ENCODE assay signal across 26 mouse cellular contexts in genomic region chr5:65856591-65857411, GRCm38 (mm10). TPM values are rescaled to one million over a fixed set of nuclear protein-coding genes. Genes with fewer than 3 reads are reported as not detected.
DNase-seq lines count a peak whose midpoint lies in the region; ATAC-seq and TF ChIP-seq lines count a peak whose summit lies in the region.
"Had no signal": no experiment of that assay in that cellular context is flagged by ENCODE, and none has a peak within 500 bp of the region (broad histone marks: within the 10 kb centered on the region; RNA-seq: fewer than 3 reads in every experiment).

No protein-coding gene starts in this region.

- ATAC-seq in granulocyte monocyte progenitor cell, adult 5-6 weeks (replicated peaks; ENCODE audit: poor library complexity, severe bottlenecking), result peak; percentile 22; the same call in 1 of the 2 replicates
- ATAC-seq: hindbrain, embryonic 16.5 days; midbrain, embryonic 13.5 days; Patski had no signal

- H3K27ac ChIP-seq in thymus, adult 2 months (ENCODE audit: control insufficient read depth, insufficient read depth, low read length), result peak overlapping the region; percentile 94
- H3K27ac ChIP-seq: embryonic facial prominence, embryonic 12.5 days; hindbrain, embryonic 10.5 days; left cerebral cortex, adult 2 months; limb, embryonic 15.5 days; liver, embryonic 14.5 days; midbrain, embryonic 13.5 days had no signal

- TF ChIP-seq POLR2A in thymus, adult 2 months (IDR thresholded peaks at IDR 0.05; ENCODE audit: control insufficient read depth, extremely low read depth, insufficient read depth, low read length, poor library complexity), result no peak

- no peaks in the 10 kb centered on the region for H3K27me3 ChIP-seq in thymus, adult 2 months (ENCODE audit: control insufficient read depth, insufficient read depth, low read length)
- H3K27me3 ChIP-seq: embryonic facial prominence, embryonic 12.5 days; kidney, embryonic 15.5 days; limb, embryonic 15.5 days; midbrain, embryonic 13.5 days; Patski had no signal

- peak; percentile 46 for DNase-seq in thymus, adult 2 months
- no peak for DNase-seq in thymus, adult 18-20 months
- peak; percentile 60 for DNase-seq in thymus, postnatal 14 days
- no peak for DNase-seq in layer of hippocampus, postnatal 14 days (ENCODE audit: low spot score in 2 of 2)
- DNase-seq in ovary, postnatal 36 days (ENCODE audit: low spot score), result no peak
- no peak for DNase-seq in right cerebral cortex, adult 18-20 months
- DNase-seq: cerebellum, adult 11 months; cerebellum, postnatal 14 days; gastrocnemius, postnatal 36 days; heart, postnatal 10 days; kidney, adult 11 months; kidney, postnatal 36 days; layer of hippocampus, adult 9-11 months; lung, embryonic 14.5 days; retina, postnatal 1 day had no signal

- 42% methylated on average over 17 of the region's 17 CpGs for WGBS in thymus, adult 2 months

- H3K4me3 ChIP-seq in thymus, adult 2 months (ENCODE audit: control insufficient read depth, insufficient read depth, low read length), result peak overlapping the region; percentile 48
- H3K4me3 ChIP-seq: embryonic facial prominence, embryonic 12.5 days; hindbrain, embryonic 10.5 days; kidney, embryonic 15.5 days; left cerebral cortex, adult 2 months; limb, embryonic 15.5 days; midbrain, embryonic 13.5 days had no signal

- peaks cover 34% of the 10 kb centered on the region for H3K4me1 ChIP-seq in thymus, adult 2 months (replicated peaks; ENCODE audit: control insufficient read depth, insufficient read depth, low read length)
- H3K4me1 ChIP-seq: midbrain, embryonic 13.5 days had no signal

- TF ChIP-seq CTCF in thymus, adult 2 months (IDR thresholded peaks at IDR 0.05; ENCODE audit: borderline replicate concordance, control insufficient read depth, extremely low read depth, insufficient read depth, low read length, poor library complexity), result no peak

- no peaks in the 10 kb centered on the region for H3K36me3 ChIP-seq in thymus, adult 2 months (ENCODE audit: control insufficient read depth, insufficient read depth, low read length)
- H3K36me3 ChIP-seq: embryonic facial prominence, embryonic 12.5 days; G1E; hindbrain, embryonic 10.5 days; kidney, embryonic 15.5 days; limb, embryonic 15.5 days; midbrain, embryonic 13.5 days had no signal

RNA-seq across cellular contexts. Expression of gene Rhoh, which starts 4.2 kb away (rescaled TPM):
- 132 and 135 TPM in 2 replicates for polyA plus RNA-seq in thymus, adult 2 months (2012; rRNA removed)
- total RNA-seq in granulocyte monocyte progenitor cell, adult 5-6 weeks (2014; fragmentation: Nextera tagmentation), result 14.4 and 20.0 TPM in 2 replicates
- total RNA-seq in granulocyte monocyte progenitor cell, adult 5-6 weeks (2017), result 14.6 and 18.5 TPM in 2 replicates
- 1 to 10 TPM in 1 of 2 experiments, under 1 TPM in 1; 0.76 to 1.8 TPM for total RNA-seq in layer of hippocampus, postnatal 14 days (2021)
- polyA plus RNA-seq: G1E had no signal

Comparison
In these comparisons a context has a peak if more than half of its experiments do, and no peak if none do; other contexts are left out.
1. DNase-seq: peak in thymus, adult 2 months (single experiment) and thymus, postnatal 14 days (single experiment); none in thymus, adult 18-20 months (0 of 2), layer of hippocampus, postnatal 14 days (0 of 2), ovary, postnatal 36 days (single experiment) and right cerebral cortex, adult 18-20 months (single experiment).
2. RNA of gene Rhoh, which starts 4.2 kb away (total RNA-seq): 14.4 to 20.0 TPM in granulocyte monocyte progenitor cell, adult 5-6 weeks; 0.76 to 1.8 TPM in layer of hippocampus, postnatal 14 days; every median in the first group is over 4 times any median in the second.